Mouse (Mus musculus) adrenal gland, adult 2 months (tissue): ENCODE data around the gene Caap1. TPM values are rescaled to one million over a fixed set of nuclear protein-coding genes. Genes with fewer than 3 reads are reported as not detected.
A peak's percentile ranks its signal among the peaks of the same experiment; 100 is the strongest.

Source experiments
- DNase-seq: peaks from one replicate; pipeline ENCODE4 v3.0.0; 2021
- long read RNA-seq: library from polyadenylated mRNA; stranded (forward); transcript quantifications from one replicate; pipeline ENCODE4 v2.0.0, GENCODE M21; 2021
- polyA plus RNA-seq: library from polyadenylated mRNA; depleted of rRNA; stranded (reverse); fragments of >200 nt; gene quantifications from 2 replicates; pipeline ENCODE4 v1.2.3, GENCODE M21; 2012; rRNA removed
- total RNA-seq, 2 experiments: library from RNA; stranded (reverse); gene quantifications; 2 replicates each; pipeline ENCODE4 v1.2.3; 2021

Caap1 gene
- total RNA-seq (1 to 10 TPM; 7.0 to 9.4 TPM), polyA plus RNA-seq (1.8 and 2.7 TPM in 2 replicates)
- long read RNA-seq, transcript Caap1-201 (6 exons, 2,107 nt): major isoform, 13 of 16 reads
- long read RNA-seq, partial matches to known transcripts: 0 of 16 reads
- long read RNA-seq, other reads (novel, unspliced or antisense): 3 of 16 reads

DNA sequence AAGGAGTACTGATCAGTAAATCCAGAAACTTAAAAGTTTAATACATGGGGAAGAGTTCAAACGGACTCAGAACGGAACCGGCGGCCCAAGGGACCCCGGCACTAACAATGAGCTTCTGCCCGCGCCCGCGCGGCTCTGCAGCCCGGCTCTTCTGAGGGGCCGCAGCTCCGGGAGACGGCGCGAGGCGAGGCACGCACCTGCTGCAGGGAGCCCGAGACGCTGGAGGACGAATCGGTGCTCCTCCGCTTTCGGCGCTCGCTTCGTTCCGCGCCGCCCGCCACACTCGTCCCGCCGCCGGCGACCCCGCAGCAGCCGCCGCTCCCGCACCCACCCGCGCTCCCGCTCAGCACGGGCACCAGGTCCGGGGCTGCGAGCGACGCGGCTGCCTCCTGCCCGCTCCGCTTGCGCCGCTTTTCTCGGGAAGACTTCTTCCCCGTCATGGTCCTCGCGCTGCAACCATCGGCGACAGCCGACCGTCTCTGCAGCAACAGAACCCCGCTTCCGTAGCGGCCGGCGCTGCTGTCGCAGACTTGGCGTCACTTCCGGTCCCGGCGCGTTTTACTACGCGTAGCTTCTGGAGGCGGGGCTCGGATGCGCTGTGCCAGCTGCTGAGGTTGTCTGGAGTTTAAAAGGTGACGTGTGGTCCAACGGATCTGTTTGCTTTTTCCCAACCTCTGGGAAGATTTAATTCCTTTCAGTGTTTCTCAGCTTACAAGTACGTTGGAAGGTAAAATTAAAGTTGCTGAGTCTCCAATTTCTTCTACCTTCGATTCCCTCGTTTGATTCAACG, at the start of gene Caap1, which contains the start of gene Gm10306:
Caap1 (minus strand) TSS at position 532 of the 790 bp plus-strand sequence.
Gm10306 (plus strand) TSS at position 282 of the 790 bp plus-strand sequence.
- peak; percentile 94 for DNase-seq

DNA sequence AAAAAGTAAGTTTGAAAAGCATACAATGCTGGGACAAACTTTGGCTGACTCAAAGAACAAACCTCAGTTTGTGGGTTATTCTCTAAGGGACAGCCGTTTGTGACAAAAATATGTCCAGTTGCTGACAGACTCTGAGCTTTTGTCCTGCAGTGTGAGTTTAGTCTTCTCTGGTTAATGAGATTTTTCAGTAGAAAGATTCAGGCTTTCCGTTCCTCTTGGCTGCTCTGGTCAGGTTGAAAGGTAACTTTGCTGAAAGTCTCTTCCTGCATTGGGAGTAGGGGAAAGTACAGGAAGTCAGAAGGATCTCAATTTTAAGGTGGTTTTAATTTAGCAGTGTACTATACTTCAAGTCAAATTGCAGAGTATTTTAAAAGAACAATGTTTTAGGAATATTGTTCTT, 49.0 kb upstream of the Caap1 start:
- no peak for DNase-seq

DNA sequence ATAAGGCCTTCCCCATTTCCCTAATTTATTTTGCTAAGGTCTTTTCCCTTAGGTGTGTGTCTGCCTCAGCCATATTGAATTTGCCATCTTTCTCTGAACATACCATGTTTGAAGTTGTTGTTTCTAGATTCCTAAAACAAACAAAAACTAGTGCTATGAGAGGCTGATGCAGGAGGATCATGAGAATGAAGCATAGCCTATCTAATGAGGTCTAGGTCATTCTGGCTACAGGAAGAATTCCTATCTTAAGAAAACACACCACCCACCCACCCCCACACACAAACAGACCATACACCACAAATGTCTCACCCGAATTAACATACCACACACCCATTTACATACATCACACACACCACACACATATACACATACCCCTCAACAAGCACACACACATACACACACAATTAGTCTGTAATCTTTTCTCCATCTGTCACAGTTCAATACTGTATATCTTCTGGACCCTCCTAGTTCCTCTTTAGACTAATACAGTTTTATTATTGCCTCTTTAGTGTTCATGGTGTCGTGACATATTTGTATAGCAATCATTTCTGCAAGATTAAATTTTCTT, 47.9 kb upstream of the Caap1 start:
- DNase-seq: no peak

DNA sequence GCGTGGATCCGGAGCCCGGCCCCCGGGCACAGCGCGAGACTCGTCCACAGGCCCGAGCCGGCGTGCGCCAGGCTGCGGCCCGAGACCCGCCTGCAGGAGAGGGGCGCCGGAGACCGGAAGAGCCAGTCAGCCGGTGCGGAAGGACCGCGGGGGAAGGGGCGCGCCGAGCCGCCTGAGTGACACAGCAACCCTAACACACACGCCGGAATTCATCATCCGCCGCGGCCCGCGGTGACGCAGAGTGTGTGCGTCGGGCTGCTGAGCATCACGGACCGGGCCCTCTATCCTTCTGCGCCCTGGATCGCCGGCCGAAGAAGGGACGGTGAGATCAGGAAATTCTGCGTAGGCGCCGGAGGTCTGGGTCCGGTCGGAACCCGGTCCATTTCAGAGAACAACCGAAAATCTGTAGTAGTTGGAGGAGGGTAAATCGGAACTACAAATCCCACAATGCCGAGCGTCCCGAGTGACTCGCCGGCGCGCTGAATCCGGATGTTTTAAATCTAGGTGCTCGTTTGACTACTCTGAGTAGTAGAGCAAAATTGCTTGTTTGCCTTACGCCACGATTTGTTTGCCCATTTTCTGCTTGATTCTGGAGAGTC, 46.5 kb upstream of the Caap1 start, which contains the start of gene Plaa:
Plaa (minus strand) TSS at position 214 of the 599 bp plus-strand sequence.
- peak; percentile 95 for DNase-seq

DNA sequence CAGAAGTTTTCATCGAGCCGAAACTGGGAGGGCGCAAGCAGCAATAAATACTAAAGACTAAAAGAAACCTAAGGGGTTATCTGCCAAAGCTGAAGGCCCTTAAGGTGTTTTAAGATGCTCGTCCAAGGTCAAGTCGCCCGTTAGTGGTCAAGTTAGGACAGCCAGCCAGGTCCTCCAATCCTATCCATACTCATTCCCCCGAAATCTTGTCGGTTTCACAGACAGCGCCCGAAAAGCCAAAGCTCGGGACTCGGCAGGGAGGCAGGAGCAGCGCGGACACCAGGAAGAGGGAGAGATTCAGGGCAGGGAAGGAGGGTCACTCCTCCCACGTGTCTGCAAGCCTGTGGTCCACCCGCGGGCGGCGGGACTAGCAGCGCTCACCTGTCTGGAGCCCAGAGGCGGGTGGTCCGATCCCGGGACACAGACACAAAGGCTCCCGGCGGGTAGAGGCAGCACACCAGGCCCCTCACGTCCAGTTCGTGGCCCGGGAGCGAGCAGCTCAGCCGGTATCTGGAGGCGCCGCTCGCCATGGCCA, 46.0 kb upstream of the Caap1 start:
- no peak for DNase-seq

DNA sequence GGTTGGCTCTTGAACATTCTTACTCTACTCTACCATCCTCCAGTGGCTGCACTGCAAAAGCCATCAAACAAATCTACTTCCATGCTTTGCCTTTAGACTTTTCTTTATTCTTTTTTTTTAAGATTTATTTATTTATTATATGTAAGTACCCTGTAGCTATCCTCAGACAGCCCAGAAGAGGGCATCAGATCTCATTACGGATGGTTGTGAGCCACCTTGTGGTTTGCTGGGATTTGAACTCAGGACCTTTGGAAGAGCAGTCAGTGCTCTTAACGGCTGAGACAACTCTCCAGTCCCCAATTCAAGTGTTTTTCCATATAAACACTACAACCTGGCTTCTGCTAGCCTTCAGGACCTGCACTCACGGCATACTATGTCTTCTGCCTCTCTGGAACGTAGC, 44.8 kb upstream of the Caap1 start:
- no peak for DNase-seq

DNA sequence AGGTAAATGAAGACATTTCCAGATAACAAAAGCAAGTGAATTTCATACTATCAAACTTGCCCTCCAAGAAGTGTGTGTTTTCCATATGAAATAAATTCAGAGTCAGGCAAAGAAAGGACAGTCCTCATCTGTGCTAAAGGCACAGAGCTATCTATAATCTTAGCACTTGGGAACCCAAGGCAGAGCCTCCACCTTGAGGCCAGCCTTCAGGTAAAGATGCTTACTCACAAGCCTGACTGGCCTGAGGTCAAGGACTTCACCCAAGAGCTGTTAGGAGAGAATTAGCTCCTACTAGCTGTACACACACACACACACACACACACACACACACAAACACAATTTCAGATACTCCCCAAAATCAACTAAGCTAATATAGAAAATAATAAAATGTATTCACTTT, 36.1 kb upstream of the Caap1 start:
- no peak for DNase-seq

DNA sequence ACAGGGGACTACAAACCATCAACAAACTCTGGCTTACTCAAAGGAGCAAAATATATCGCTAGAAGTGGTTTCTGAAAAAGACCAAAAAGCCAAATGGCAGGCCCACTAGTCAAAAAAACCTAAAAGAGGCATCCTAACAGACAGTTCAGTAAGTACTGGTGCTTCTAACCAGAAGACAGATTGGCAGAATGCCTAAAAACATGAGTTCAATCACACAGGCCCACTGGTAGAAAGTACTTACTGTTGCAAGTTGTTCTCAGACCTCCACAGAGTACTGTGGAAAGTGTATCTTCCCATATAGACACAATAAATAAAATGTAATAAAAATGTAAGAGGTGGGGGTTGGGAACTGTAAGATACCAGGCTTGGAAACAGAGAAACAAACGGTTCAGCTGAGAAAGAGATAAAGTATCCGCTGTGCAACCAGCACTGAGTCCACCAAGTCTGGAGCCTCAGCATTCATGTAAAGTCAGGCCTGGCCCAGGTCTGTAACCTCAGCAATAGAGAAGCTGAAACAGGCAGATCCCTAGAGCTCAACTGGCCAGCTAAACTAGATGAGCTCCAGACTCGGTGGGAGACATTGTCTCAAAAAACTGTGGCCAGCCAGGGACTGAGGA, 35.3 kb upstream of the Caap1 start:
- DNase-seq: no peak

DNA sequence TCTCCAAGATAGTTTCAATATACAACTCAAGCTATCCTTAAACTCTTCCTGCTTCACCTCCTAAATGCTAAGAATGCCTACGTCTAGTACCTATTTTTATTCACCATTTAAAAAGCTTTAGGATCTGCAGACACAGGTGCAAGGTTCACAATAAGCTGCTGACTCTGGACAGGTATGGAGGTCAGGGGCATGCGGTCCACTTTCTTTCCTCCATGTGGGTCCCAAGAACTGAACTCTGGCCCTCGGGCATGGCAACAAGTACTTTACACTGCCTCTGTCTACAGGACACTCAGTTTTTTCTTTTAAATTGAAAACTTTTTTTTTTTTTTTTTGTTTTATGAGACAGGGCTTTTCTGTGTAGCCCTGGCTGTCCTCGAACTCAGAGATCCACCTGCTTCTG, 16.1 kb upstream of the Caap1 start:
- no peak for DNase-seq

DNA sequence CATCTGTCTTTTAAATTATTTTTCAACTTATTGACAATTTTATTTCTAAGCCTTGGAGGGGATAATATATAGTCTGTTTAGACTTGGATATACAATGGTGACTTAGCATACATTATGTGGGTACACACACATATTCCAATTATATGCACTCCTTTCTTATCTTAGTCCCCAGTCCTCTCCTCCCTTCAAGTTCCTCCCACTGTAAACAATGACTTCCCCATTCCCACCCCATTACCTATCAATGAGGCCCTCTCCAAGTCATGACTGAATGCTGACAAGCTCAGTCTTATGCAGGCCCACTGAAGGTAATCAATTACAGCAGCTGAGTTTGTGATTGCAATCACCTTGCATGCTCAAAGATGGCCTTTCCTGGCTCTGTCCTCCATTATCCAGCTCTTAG, 7.7 kb upstream of the Caap1 start:
- no peak for DNase-seq

DNA sequence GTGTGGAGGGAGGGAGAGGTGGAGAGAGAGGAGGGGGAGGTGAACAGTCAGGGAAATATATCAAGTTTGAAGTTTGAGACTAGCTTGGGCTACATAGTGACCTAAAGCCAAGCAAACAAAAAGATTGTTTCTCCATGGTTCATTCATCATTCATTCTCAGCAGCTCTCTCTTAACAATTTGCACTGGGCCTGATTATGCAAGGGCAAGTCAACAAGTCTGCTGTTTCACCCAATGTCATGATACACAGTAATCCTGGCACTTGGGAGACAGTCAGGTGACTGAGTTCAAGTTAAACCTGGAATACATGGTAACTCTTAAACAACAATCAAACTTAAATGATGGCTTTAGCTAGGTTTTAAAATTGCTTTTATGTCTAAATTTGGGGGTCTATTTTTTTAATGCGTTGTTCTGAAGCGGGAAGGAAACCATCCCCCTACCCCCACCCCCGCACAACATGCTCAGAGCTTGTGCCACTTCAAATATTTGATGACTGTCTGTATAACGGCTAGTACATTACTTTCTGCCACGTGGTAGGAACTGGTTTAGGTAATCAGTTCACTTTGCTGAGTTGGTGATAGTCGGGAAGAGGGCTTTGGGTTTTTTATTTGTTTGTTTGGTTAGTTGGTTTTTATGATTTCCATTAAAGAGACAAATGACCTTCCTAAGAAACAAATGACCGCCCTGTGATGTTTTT, 5.5 kb upstream of the Caap1 start:
- no peak for DNase-seq

DNA sequence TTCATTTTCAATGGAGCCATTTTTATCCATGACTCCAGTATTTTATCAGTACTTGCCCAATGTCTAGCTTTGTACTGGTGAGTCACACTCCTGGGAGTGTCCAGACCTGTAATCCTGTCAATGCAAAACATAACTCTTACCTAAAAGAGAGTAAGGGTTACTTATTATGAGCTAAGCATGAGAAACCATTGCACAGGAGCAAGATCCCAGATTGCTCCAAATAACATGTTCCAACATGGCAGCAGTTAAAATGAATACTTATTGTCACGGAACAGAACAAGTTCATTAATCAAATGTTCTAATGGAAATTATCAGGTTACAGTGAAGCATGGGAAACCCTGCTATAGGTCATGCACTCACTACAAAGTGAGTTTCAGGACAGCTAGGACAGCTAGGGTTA, 3.7 kb upstream of the Caap1 start:
- no peak for DNase-seq

DNA sequence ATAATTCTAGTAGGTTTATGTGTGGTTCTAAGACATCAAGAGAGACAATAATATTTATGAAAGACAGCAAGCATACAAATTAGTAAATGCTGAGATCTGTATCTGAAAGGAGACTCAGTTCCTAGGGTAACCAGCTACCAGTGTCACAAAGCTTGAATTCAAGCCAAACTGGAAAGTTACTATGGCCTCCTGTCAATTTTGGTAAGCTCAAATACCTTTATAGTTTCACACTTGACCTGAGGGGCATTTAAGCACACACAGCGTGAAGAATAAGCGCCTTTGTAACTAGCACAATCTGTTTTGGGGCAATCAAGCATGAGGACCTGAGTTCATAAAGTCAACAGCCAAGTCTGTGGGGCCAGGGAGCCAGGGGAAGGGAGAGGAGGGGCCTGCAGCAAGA, 2.7 kb upstream of the Caap1 start:
- DNase-seq: no peak

DNA sequence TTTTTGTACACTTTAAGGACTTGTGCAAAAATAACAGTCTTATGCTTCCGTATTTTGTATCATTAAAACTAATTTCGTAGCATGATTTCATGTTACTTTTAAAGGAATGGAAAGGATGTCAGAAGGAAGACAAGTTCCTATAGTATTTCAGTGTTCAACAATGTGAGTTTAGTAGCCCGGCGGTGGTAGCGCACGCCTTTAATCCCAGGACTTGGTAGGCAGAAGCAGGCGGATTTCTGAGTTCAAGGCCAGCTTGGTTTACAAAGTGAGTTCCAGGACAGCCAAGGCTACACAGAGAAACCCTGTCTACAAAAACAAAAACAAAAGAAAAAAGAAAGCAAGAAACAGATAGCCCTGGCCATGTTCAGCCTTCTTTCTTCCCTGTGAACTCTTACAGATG, 549 bp upstream of the Caap1 start:
- no peak for DNase-seq

DNA sequence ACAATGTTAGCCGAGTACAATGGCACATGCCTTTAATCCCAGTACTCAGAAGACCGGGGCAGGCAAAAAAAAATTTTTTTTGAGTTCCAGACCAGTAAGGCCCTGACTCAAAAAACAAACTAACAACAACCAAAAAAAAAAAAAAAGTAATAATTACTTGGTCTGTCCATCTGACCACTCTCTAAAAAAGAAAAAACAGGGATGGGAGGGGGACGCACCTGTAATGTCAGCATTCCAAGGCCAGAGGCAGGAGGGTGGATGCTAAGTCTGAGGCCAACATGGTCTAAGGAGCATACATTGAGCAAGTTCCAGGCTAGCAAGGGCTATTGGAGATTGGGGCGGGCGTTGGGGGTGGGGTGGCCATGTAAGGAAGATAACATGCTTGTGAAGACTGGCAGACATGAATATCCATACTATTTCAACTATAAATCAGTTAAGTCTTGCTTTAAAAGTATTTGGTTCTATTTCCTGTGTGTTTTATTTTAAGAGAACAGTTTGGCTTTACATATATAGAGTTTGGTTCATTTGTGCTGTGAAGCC, 1.6 kb downstream of the Caap1 start:
- no peak for DNase-seq

DNA sequence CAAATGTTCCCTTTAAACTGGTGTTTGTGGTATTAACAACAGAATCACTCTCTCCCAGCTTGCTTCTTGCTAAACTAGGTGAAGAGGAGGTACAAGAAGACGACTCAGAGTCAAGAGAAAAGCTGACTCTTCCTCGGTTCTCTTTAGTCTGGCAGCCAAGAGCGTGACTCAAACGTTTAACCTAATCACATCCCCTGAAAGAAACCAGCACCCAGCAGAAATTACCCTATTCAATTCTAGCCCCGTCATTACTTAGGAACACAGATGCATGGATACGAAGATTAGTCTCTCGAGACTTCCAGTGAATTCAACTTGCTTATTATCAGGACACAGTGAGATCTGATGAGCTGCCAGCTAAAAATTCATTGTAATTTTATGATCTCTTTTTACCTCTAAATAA, 12.3 kb downstream of the Caap1 start:
- DNase-seq: no peak

DNA sequence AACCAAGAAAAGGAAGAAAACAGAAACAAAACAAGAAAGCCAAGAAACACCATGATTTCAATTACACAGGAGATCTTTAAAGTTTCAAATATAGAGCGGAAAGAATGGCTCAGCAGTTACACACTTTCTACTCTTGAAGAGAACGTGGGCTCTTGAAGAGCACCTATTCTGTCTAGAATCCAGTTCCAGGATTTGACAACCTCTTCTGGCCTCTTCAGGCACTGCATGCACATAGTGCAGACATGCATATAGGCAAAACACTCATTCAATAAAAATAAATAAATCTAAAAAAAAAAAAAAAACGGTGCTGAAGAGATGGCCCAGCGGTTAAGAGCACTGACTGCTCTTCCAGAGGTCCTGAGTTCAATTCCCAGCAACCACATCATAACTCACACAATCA, 13.6 kb downstream of the Caap1 start:
- DNase-seq: no peak

DNA sequence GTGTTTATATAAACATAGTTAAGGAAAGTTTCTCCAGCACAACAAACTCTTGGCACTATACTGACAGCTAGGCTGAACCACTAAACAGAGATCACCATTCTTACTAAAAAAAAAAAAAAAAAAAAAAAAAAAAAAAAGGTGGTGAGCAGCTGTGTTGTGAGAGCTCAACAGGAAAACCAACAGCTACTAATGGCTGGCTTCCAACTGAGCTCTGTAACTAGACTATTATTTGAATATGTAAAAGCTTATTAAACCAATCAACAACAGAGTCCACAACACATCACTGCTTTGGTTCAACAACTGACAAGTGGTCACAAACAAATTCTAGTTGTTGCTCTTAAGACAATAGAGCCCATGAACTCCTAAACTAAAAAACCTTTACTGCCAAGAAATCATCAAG, 23.4 kb downstream of the Caap1 start:
- DNase-seq: no peak

DNA sequence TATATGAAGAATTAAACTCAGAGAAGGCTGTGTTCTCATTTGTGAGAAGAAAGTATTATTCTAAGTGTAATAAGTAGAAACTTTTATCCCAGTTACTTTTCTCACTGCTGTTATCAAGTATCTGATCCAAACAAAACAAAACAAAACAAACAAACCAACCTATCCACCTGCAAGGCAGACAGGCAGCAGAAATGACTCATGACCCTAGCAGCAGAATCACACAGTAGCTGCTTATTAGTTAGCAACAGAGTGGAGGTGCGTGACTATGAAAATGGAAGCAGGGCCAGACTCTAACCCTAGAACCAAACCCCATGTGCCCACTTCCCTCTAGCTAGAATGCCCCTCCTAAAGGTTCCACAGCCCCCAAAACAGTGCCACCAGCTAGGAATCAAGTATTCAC, 27.1 kb downstream of the Caap1 start:
- DNase-seq: no peak

DNA sequence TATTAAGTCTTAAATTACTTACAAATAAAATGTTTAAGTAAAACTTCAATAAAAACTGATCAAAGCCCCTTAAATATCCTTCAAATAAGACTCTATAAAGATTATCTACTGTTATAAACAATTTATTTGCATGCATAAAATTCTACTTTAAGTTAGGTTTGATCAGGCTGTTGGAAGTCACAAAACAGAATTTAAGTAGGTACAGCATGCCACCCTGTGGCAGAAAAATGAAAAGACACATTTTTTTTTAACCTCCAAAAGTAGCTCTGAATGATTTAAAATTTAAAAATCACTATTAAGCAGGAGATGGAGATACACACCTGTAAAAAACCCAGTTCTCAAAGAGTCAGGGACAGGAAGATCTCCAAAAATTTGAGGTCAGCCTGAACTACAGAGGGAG, 33.3 kb downstream of the Caap1 start:
- DNase-seq: no peak

DNA sequence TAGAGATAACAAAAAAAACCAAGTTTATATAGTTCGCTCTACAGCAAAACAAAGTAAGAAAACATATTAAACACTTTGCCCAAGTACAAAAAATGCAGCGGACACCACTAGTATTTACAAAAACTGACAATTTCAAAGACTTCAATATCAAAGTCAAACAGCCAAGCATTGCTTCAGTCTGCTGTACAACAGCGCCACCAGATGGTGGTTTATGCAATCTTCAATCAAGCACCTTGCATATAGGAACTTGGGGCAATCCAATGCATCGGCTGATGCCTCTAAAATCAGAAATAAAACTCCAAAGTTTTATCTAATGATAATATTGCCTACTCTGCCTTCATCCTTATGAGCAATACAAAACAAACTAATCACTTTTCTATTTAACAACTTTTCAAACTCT, 39.0 kb downstream of the Caap1 start:
- DNase-seq: peak; percentile 41

DNA sequence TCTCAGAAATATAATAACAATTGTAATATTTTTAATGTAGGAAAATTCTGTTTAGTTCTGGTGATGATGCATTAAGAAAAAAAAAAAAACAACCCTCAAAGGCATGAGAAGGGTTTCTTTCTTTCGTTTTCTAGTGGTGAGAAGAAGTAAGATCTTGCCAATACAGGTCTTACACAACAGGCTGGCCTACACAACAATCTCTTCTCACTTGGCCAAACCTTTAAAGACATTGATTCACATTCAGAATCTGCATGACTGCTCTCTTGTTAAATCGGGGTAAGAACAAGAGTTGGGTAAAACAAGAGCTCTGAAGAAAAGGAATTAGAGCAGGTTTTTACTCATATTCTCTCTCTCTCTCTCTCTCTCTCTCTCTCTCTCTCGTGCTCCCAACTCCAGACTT, 41.2 kb downstream of the Caap1 start:
- no peak for DNase-seq
